Mouse (Mus musculus): ENCODE measurements around the gene Sp6. TPM values are rescaled to one million over a fixed set of nuclear protein-coding genes. Genes with fewer than 3 reads are reported as not detected.
A peak's percentile ranks its signal among the peaks of the same experiment; 100 is the strongest.

The Sp6 gene
- polyA plus RNA-seq, 1 experiment, result 0.62 TPM

DNA sequence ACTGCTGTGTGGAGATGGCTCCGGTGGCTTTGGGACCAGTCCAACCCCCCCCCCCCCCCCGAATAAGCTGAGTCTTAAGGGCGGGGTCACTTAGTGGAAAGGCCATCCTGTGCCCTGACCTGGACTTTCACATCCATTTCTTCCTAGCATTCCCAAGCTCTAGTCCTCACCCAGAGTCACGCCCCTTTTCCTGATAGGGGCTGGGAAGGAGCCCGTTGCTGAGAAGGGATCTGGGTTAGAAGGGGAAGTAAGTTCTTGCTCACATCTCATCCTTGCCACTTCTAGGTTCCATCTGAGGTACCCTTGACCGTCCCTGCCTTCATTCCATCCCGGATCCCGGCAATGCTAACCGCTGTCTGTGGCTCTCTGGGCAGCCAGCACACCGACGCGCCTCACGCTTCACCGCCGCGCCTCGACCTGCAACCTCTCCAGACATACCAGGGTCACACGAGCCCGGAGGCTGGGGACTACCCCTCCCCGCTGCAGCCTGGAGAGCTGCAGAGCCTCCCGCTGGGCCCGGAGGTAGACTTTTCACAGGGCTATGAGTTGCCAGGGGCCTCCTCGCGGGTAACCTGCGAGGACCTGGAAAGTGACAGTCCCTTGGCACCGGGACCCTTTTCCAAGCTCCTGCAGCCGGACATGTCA is 8.0 kb downstream of the Sp6 start:
- DNase-seq (ENCODE audit: extremely low spot score in 1 of 2, low spot score in 1 of 2), result no peak

DNA sequence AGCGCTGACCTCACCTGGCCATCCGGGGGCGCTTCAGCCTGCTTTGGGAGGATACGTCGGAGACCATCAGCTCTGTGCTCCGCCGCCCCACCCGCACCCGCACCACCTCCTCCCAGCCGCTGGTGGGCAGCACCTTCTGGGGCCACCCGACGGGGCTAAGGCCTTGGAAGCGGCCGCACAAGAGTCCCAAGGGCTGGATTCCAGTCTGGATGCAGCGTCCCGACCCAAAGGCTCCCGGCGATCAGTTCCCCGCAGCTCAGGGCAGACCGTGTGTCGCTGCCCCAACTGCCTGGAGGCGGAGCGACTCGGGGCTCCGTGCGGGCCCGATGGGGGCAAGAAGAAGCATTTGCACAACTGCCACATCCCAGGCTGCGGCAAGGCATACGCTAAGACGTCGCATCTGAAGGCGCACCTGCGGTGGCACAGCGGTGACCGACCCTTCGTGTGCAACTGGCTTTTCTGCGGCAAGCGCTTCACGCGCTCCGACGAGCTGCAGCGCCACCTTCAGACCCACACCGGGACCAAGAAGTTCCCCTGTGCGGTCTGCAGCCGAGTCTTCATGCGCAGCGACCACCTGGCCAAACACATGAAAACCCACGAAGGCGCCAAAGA is 8.8 kb downstream of the Sp6 start:
- peak in 1 of 2 experiments; percentile 72 for DNase-seq (ENCODE audit: extremely low spot score in 1 of 2, low spot score in 1 of 2)

DNA sequence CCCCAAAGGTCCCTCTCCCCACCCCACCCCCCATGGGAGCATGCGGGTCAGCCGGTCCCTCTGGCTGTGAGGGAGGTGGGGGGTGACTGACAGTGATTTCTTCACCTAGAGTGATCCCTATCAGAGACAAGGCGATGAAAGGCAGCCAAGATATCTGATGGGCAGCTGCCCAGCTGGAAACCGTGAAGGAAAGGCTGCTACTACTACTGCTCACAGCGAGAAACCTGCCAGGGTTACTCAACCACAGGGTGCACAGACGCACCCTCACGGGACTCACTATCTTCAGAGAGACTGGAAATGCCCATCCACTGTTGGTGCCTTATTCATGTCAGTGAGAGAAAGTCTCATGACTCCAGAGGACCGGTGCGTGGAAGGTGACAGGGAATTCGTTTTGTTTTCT is 11.8 kb downstream of the Sp6 start:
- DNase-seq (ENCODE audit: extremely low spot score in 1 of 2, low spot score in 1 of 2), result no peak

DNA sequence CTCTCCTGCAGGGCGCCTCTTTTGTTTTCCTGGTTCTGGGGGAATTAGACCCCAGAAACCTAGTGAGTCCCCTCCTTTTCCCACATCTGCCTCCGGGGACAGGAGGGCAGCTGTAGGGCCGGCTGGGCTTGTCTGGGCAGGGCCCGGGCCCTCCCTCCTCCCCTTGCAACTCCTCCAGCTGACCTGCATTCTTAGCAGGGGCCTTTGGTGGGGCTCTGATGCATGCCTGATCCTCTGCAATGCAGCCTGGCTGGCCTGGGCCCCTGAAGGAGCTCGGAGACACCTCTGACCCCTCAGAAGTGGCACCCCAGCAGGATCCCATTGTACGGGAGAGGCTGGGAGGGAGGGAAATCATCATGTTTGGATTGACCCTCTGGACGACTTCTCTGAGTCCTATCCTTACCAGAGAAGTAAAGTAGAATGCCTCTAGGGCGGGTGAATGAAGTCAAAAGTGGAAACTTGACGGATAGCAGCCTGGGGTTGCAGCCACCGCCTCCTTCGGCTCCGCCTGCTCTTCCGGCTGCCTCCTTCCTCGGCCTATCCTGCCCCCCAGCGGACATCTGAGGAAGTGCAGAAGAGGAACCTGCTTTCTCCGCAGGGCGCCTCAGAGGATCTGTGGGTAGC is 12.6 kb downstream of the Sp6 start:
- DNase-seq (ENCODE audit: extremely low spot score in 1 of 2, low spot score in 1 of 2), result peak; percentile 59 to 90

DNA sequence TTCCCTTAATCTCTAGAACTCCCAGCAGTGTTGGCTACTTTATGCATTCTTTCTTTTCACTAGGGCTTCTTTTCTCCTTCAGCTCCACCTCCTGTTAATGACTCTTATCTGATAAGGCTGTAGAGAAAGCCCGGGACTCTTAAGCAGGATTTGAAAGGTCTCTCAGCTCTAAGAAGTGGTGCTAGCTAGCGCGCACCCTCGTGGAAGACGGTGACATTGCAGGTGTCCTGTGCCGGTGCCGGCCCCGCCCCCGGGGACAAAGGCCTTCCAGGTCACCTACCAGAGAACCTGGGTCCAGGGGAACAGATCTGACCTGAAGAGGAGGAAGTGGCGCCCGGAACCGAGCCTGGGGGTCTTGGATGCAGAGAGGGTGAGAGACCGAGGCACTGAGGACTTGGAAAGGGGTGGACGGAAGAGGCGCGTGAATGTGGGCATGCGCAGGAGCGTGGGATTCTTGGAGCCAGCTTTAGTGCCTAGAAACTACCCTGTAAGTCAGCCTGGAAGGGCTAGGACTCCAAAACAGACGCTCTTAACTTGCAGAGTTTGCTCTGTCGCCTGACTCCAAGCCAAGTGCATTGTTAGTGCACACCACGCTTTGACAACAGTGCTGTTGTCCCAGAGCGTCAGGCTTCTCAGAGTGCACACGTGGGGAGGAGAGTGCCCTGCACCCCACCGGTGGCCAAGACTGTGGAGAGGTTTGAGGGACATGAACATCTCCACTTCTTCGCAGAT is 16.7 kb downstream of the Sp6 start, which contains the start of gene Scrn2:
Gene Scrn2, plus strand, starts transcription at position 253 of the 732 bp plus-strand sequence.
- DNase-seq (ENCODE audit: extremely low spot score in 1 of 2, low spot score in 1 of 2), result peak in 1 of 2 experiments; percentile 82

DNA sequence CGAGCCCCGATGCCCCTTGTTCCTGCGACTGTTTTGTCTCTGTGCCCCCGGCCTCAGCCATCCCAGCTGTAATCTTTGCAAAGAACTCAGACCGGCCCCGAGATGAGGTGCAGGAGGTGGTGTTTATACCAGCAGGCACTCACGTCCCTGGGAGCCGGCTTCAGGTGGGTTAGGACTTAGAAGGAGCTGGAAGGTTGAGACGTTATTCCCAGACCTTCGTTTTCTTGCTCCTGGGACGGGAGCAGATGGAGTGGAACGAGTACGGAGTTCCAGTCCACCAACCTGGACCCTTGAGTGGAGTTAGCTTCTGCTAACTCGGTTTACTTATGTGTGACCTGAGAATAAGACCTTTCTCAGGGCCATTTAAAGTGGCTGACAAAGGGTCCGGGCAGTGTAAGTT is 17.2 kb downstream of the Sp6 start:
- no peak for DNase-seq (ENCODE audit: extremely low spot score in 1 of 2, low spot score in 1 of 2)

DNA sequence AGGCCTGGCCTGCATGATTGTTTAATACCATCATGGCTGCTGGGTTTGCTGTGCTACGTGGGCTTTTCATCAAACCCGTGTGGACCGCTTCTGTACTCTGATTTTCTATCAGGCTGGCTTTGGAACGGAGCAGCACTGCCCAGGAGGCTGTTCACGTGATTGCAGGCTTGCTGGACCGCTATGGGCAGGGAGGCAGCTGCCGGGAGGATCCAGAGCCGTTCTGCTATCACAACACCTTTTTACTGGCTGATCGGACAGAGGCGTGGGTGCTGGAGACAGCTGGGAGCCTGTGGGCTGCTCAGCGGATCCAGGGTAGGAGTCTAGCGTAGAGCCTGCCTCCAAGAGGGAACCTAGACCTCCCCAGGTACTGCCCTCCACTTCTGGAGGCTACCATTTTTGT is 18.8 kb downstream of the Sp6 start:
- no peak for DNase-seq (ENCODE audit: extremely low spot score in 1 of 2, low spot score in 1 of 2)

DNA sequence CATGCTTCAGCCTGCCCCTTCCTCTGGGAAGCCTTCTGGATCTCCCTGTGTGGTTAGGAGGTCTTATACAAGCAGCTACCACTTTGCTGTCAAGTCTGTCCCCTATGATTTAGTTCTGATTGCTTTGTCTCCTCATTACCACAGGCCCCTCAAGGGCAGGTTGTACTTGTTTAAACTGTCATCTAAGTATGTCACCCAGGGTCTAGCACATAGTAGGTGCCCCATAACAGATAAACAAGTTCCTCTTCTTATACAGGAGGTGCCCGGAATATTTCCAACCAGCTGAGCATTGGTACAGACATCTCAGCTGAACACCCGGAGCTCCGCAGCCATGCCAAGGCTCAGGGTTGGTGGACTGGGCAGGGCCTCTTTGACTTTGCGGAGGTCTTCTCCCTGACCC is 19.3 kb downstream of the Sp6 start:
- no peak for DNase-seq (ENCODE audit: extremely low spot score in 1 of 2, low spot score in 1 of 2)

DNA sequence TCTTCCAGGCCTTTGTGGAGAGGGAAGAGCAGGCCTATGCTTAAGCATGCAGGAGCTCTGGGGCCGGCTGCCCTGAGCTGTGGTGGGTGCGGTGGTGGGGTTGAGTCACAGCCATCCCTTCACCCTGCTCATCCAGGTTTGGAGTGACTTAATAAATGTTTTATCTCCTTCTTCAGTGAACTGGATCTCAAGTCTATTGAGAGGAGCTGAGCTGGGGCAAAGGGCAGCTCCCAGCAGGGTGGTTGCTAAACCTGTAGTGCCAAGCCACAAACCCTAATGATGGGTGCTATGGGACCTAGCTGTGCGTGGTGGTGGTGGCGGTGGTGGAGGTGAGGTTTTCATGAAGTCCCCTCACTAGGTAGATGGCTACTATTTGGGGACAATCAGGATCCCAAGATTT is 20.6 kb downstream of the Sp6 start:
- no peak for DNase-seq (ENCODE audit: extremely low spot score in 1 of 2, low spot score in 1 of 2)

DNA sequence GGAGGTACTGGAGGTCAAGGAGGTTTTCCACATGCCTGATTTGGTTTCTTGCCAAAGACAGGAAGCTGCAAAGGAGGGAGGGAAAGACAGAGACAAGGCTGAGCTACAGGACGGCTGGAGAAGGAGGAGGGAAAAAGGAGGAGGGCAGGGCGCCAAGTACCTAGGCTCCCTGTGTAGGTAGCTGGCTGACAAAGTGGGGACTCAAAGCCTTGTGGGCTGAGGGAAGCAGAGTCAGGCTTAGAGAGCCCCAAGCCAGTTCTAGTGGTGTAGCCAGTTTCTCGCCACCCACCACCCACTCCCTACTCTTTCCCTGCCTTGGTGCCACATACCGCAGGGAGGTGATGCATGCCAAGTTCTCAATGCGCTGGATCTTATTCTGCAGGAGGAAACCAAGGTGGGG is 22.9 kb downstream of the Sp6 start:
- peak; percentile 45 to 76 for DNase-seq (ENCODE audit: extremely low spot score in 1 of 2, low spot score in 1 of 2)

DNA sequence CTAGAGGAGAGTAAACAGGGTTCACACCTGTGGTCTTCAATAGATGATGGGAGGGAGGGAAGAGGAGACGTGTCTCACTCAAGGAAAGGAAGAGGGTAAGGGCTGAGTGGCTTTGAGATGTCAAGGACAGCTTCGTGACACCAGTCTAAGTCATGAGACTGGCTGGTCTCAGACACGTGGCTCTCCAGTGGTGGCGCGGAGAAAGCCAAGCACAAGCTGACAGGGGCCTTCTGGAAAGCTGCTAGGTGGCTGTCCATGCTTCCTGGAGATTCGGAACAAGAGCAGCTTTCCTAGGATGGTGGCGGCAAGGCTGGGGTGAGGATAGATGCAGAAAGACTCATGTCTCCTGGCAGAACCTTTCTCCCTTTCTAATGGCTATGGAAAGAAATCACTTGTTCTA is 25.7 kb downstream of the Sp6 start:
- DNase-seq (ENCODE audit: extremely low spot score in 1 of 2, low spot score in 1 of 2), result no peak

DNA sequence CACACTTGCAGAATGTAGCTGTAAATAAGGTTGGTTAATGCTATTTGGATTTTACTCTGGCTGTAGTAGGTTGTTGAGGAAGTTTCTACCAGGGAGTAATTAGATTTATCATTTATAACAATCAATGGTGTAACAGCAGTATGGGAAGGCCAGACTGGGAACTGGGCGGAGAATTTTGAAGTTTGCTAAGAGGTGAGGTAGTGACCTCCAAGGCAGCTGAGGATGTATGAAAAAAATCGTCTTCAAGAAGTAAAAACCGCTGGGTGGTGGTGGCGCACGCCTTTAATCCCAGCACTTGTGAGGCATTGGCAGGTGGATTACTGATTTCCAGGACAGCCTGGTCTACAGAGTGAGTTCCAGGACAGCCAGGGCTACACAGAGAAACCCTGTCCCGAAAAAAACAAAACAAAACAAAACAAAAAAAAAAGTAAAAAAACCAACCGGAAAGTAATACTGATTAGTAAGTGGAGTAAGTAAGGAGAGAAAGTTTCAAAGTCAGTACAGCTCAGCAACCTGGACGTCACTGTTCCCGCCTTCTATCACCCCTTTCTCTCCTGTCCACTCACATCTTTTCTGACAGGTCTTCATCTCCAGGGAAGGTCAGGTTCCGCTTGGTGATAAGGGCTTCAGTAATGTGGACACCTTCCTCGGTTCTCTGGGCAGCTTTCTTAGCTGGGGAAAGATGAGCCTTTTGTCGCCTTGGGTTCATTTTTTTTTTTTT is 27.3 kb downstream of the Sp6 start:
- no peak for DNase-seq (ENCODE audit: extremely low spot score in 1 of 2, low spot score in 1 of 2)

DNA sequence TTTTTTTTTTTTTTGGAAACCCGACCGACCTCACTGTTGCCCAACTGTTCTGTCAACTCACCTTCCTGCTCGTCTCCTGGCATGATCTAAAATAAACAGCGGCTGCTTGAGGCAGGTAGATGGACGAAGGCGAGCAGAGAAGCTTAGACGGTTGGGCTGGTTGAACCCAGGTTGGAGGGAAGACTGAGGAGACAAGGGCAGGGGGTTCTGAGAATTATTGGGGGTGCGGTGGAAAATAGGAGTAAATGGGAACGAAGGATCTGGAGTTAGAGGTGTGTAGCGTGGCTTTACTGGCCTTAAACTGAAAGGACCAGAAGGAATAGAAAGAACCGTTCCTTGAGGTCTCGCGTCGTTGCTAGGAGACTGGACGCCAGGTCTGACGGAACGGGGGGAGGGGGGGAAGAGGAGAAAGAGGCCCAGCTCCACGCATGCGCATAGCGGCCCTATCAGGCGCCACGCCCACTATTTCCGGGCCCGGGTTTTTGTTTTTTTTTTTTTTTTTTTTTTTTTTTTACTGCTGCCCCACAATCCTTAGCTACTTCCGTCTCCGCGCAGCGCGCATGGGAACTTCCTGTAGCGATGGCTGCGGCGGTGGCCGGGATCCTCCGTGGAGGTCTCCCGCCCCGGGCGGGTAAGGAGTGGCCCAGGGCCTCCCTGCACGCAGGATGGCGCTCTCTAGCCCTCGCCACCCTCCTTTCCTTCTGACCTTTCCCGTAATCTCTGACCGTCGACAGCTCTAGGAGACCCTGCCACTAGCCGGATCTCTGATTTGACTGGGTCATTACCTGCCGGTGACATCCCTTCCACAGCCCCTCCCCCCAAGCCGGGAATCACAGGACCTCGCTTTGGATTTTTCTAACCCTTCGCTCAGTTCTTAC is 28.1 kb downstream of the Sp6 start, which contains the start of the genes Lrrc46 and Mrpl10:
Gene Lrrc46, minus strand, starts transcription at position 386 of the 878 bp plus-strand sequence.
Gene Mrpl10, plus strand, starts transcription at position 539 of the 878 bp plus-strand sequence.
- peak; percentile 66 to 88 for DNase-seq (ENCODE audit: extremely low spot score in 1 of 2, low spot score in 1 of 2)

DNA sequence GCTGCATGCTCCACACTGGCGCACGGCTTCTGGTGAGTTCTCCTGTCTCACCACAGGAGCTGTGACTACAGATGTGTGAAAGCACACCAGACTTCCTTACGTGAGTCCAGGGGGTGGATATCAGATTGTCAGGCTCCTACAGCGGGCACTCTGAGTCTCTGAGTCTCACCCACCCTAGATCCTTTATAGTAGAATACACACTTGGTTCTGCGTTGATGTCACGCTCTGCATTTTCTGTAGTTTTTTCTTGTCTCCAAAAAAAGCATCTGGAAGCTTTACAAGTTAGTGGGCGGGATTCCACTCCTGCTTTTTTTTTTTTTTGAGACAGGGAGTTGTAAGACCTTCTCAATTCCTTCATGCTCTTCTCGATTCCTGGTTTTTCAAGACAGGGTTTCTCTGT is 31.7 kb downstream of the Sp6 start:
- DNase-seq (ENCODE audit: extremely low spot score in 1 of 2, low spot score in 1 of 2), result peak in 1 of 2 experiments; percentile 77

DNA sequence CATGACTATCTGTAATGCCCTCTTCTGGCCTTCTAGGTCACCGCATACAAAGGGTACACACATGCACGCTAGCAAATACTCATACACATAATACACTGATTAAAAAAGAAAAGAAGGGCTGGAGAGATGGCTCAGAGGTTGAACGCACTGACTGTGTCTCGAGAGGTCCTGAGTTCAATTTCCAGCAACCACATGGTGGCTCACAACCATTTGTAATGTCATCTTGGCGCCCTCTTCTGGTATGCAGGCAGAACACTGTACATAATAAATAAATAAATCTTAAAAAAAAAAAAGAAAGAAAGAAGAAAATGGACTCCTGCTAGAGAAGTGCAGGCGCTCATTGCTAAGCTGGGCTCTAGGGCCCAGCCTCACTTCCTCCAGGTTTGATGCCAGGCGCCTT is 32.7 kb downstream of the Sp6 start:
- no peak for DNase-seq (ENCODE audit: extremely low spot score in 1 of 2, low spot score in 1 of 2)

DNA sequence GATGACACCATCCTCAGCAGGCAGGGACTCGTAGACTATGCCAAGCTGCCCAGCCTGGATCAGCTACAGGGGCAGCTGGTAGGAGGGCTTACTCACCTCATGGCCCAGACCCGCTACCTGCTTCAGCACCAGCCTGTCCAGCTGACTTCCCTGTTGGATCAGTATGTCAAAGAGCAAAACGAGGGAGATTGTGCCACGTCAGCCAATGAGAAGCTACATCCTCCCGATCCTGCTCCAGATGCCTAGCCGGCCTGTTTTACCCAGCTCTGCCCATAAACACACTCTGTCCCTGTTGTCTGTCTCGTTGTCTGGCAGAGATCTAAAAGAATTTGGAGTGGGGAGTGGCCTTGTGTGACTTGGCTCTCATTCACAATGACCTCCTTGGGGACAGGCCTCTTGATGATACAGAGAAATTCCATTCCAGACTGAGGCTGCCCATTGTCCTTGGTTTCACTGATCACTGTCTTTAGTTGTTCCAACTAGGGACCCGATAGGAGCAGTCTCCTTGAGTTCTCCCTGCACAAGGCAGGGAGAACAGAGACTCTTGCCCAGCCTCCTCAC is 35.0 kb downstream of the Sp6 start:
- no peak for DNase-seq (ENCODE audit: extremely low spot score in 1 of 2, low spot score in 1 of 2)

DNA sequence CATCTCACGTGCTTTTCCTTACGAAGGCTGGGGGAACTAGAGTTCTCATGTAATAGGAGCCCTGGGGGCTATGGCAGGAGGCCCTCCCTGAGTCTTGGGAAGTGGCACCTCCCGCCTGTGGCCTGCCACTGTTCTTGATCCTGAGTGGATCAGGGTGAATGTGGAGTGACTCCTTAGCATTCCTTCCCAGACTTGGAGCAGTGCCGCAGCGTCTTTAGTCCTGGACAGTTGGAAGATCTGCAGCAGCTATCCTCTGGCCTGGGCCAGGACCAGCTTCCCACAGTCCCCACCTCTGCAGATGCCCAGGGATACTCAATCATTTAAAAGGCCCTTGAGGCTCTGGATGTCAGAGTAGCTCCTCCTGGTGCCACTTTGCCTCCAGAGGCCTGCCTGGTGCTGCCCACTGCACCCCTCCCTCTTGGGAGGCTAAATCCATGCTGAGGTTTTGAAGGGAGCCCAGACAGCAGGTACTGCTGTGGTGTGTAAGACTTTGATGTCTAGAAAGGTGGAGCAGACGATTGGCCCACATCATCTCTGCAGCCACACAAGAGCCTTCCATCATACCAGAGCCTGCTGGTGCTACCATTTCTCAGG is 36.4 kb downstream of the Sp6 start:
- no peak for DNase-seq (ENCODE audit: extremely low spot score in 1 of 2, low spot score in 1 of 2)

DNA sequence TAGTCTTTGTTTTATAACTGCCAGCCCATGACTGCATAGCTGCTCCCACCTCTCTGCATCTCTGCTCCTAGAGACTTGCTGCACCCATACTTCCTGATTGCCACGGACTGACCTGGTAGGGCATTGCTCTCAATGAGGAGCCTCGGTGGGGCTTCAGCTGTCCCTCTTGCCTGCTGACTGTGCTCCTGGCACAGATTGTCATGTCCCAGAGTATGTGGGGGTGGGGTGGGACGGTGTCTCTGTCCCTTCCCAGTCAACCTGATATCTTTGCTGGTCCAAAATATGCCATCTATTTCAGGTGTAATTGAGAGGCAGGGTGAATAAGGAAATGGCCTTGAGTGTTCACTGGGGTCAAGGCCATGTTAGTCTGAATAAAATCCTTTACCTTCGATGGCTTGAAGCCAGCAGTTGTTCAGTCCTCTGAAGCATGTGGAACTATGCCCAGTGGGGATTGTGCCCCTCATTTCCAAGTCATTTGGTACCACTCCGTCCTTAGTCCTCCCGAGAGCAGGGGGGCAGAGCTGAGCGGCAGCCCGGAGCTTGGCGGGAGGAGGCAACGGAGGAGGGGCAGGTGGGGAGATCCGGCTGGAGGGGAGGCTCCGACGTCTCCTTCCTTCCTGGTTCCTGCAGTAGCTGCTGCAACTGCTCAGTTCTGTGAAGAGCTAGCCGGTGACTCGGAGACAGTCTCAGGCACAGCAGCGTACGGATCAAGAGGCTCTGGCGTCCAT is 37.2 kb downstream of the Sp6 start, which contains the start of gene Osbpl7:
Gene Osbpl7, plus strand, starts transcription at position 413 of the 728 bp plus-strand sequence.
- DNase-seq (ENCODE audit: extremely low spot score in 1 of 2, low spot score in 1 of 2), result peak in 1 of 2 experiments; percentile 79

All from frontal cortex, adult 2 months (tissue).